20 mouse cellular contexts compared by ENCODE assay signal in the genomic region with DNA sequence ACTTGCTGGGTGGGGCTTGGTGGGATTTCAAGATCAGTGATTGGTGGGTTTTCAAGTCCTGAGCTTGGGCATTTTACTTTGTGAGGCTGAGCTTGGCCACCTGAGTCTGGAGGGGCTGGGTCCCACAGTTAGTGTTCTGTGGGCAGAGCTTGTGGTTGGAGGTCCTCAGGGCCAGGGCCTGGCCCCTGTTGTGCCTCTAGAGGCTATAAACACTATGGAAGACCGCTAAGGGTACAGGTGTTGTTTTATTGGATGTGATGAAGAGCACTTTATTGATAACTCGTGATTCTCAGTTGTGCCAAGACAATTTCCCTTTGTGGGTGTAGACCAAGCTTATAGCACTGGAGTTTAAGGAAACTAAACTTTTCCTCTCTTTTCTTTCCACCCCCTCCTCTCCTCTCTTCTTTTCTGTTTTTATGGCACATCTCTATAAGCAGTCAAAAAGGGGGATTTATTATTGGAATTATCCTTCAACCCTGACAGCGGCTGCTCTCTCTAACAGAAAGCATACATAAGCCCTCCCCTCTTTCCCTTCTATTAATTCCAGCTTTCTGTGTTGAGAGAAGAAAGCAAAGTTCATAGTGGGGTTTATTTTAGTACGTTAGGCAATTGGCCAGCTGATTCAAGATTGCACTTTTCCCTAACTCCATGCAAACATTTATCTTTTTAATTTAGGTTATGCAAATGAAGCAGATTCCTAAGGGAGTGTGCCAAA.
"Had no signal": no experiment of that assay in that cellular context is flagged by ENCODE, and none has a peak within 500 bp of the region (broad histone marks: within the 10 kb centered on the region; RNA-seq: fewer than 3 reads in every experiment).

No protein-coding gene starts in this region.

- H3K4me3 ChIP-seq: kidney, embryonic 15.5 days; liver, embryonic 12.5 days; liver, embryonic 15.5 days; lung, embryonic 15.5 days; megakaryocyte, embryonic 14.5 days; midbrain, embryonic 10.5 days; midbrain, embryonic 13.5 days; myocyte; neural tube, embryonic 13.5 days had no signal

- H3K9ac ChIP-seq: kidney, embryonic 15.5 days; liver, embryonic 12.5 days; liver, embryonic 15.5 days; lung, embryonic 15.5 days; midbrain, embryonic 13.5 days; neural tube, embryonic 13.5 days had no signal

- DNase-seq: kidney, adult 8-10 months; kidney, postnatal 14 days; kidney, postnatal 4 days; lung, adult 18-20 months; lung, postnatal 10 days; lung, postnatal 36 days; retina, postnatal 1 day; right cerebral cortex, postnatal 25 days; spleen, adult 18-20 months; thymus, adult 2 months; thymus, postnatal 25 days had no signal

- H3K27me3 ChIP-seq: kidney, embryonic 15.5 days; liver, embryonic 12.5 days; liver, embryonic 15.5 days; lung, embryonic 15.5 days; megakaryocyte, embryonic 14.5 days; midbrain, embryonic 13.5 days; neural tube, embryonic 13.5 days had no signal

- H3K27ac ChIP-seq: kidney, embryonic 15.5 days; liver, embryonic 12.5 days; liver, embryonic 15.5 days; lung, embryonic 15.5 days; midbrain, embryonic 10.5 days; midbrain, embryonic 13.5 days; neural tube, embryonic 13.5 days had no signal

- H3K36me3 ChIP-seq: kidney, embryonic 15.5 days; liver, embryonic 12.5 days; liver, embryonic 15.5 days; lung, embryonic 15.5 days; midbrain, embryonic 10.5 days; midbrain, embryonic 13.5 days; neural tube, embryonic 13.5 days had no signal

- H3K4me1 ChIP-seq: kidney, embryonic 15.5 days; liver, embryonic 12.5 days; liver, embryonic 15.5 days; lung, embryonic 15.5 days; megakaryocyte, embryonic 14.5 days; midbrain, embryonic 10.5 days; neural tube, embryonic 13.5 days had no signal
